Mouse (Mus musculus): ENCODE data around the gene Unc13b.

DNA sequence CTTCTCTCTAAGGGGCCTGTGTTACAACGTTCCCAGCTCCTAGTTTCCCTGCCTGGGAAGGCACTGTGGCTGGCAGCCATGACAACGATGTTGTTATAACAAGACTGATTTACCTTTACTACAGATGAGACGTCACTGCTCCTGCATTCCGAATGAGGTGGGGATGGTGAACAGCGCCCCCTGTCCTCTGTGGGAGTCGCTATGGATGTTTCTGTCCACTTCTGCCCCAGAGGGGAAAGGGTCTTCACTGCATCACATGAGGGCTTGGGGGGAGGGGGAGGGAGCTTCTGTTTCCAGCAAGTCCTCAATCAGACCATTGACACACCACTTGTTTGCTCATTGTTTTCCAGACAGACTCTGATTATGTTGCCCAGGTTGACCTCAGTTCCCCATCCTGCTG, 235.2 kb downstream of the Unc13b start:
- TF ChIP-seq CTCF (IDR thresholded peaks at IDR 0.05) (peak; percentile 61), EP300 (IDR thresholded peaks at IDR 0.05) (no peak)

Measured in lung, postnatal 0 days (tissue).